Mouse (Mus musculus): ENCODE data around the gene Atp7a. TPM values are rescaled to one million over a fixed set of nuclear protein-coding genes. Genes with fewer than 3 reads are reported as not detected.

Gene Atp7a
- polyA plus RNA-seq, 1 experiment = 0.06 TPM

GRCm38 (mm10) chrX:106129877-106130276 lies 102.8 kb downstream of the Atp7a start:
- Histone ChIP-seq H3K27me3 (replicated peaks) (peaks cover 2% of the 10 kb centered on the region), H3K4me3 (replicated peaks) (no peak overlapping the region), H3K9me3 (no peaks in the 10 kb centered on the region), H3K4me1 (peaks cover 2% of the 10 kb centered on the region), H3K36me3 (replicated peaks; ENCODE audit: low read length) (peaks cover 19% of the 10 kb centered on the region)
- TF ChIP-seq GATA1 (IDR thresholded peaks at IDR 0.05; ENCODE audit: borderline replicate concordance, low read length) (no peak), FLI1 (IDR thresholded peaks at IDR 0.05; ENCODE audit: low read length) (no peak)

GRCm38 (mm10) chrX:106134916-106135315 lies 107.8 kb downstream of the Atp7a start:
- Histone ChIP-seq H3K36me3 (replicated peaks; ENCODE audit: low read length) (no peaks in the 10 kb centered on the region), H3K9me3 (no peaks in the 10 kb centered on the region), H3K4me3 (replicated peaks) (peak overlapping the region; percentile 51), H3K4me1 (peaks cover 34% of the 10 kb centered on the region), H3K27me3 (replicated peaks) (peaks cover 2% of the 10 kb centered on the region)
- TF ChIP-seq GATA1 (IDR thresholded peaks at IDR 0.05; ENCODE audit: borderline replicate concordance, low read length) (no peak), FLI1 (IDR thresholded peaks at IDR 0.05; ENCODE audit: low read length) (no peak)

- peaks cover 38% of the 10 kb centered on the region for H3K4me1 ChIP-seq
- peaks cover 2% of the 10 kb centered on the region for H3K27me3 ChIP-seq (replicated peaks)
- peak overlapping the region; percentile 87 for H3K4me3 ChIP-seq (replicated peaks)
- TF ChIP-seq GATA1 (IDR thresholded peaks at IDR 0.05; ENCODE audit: borderline replicate concordance, low read length) = no peak
- TF ChIP-seq FLI1 (IDR thresholded peaks at IDR 0.05; ENCODE audit: low read length) = no peak
- no peaks in the 10 kb centered on the region for H3K9me3 ChIP-seq
- H3K36me3 ChIP-seq (replicated peaks; ENCODE audit: low read length) = no peaks in the 10 kb centered on the region
Measured at GRCm38 (mm10) chrX:106135484-106135883, 108.4 kb downstream of the Atp7a start.

GRCm38 (mm10) chrX:106135916-106136575 lies 109.0 kb downstream of the Atp7a start:
- no peaks in the 10 kb centered on the region for H3K36me3 ChIP-seq (replicated peaks; ENCODE audit: low read length)
- H3K4me3 ChIP-seq (replicated peaks) = peak overlapping the region; percentile 87
- peaks cover 44% of the 10 kb centered on the region for H3K4me1 ChIP-seq
- no peaks in the 10 kb centered on the region for H3K9me3 ChIP-seq
- peaks cover 2% of the 10 kb centered on the region for H3K27me3 ChIP-seq (replicated peaks)
- TF ChIP-seq GATA1 (IDR thresholded peaks at IDR 0.05; ENCODE audit: borderline replicate concordance, low read length) (no peak), FLI1 (IDR thresholded peaks at IDR 0.05; ENCODE audit: low read length) (no peak)

- Histone ChIP-seq H3K4me3 (replicated peaks) (peak overlapping the region; percentile 56), H3K27me3 (replicated peaks) (no peaks in the 10 kb centered on the region), H3K4me1 (peaks cover 52% of the 10 kb centered on the region), H3K36me3 (replicated peaks; ENCODE audit: low read length) (no peaks in the 10 kb centered on the region), H3K9me3 (no peaks in the 10 kb centered on the region)
- TF ChIP-seq GATA1 (IDR thresholded peaks at IDR 0.05; ENCODE audit: borderline replicate concordance, low read length) = no peak
- TF ChIP-seq FLI1 (IDR thresholded peaks at IDR 0.05; ENCODE audit: low read length) = no peak
Measured at GRCm38 (mm10) chrX:106139309-106140070, 112.4 kb downstream of the Atp7a start.

- Histone ChIP-seq H3K9me3 (no peaks in the 10 kb centered on the region), H3K4me3 (replicated peaks) (peak within 1 kb of the TSS; percentile 40), H3K36me3 (replicated peaks; ENCODE audit: low read length) (no peaks in the 10 kb centered on the region), H3K27me3 (replicated peaks) (peaks cover 2% of the 10 kb centered on the region), H3K4me1 (peaks cover 31% of the 10 kb centered on the region)
- TF ChIP-seq GATA1 (IDR thresholded peaks at IDR 0.05; ENCODE audit: borderline replicate concordance, low read length) (no peak), FLI1 (IDR thresholded peaks at IDR 0.05; ENCODE audit: low read length) (no peak)
Measured at GRCm38 (mm10) chrX:106142936-106143335, 115.9 kb downstream of the Atp7a start, which contains the start of gene Tlr13. Gene Tlr13, plus strand, starts transcription at chrX:106143204.

- Histone ChIP-seq H3K4me3 (replicated peaks) (no peak overlapping the region), H3K27me3 (replicated peaks) (peaks cover 2% of the 10 kb centered on the region), H3K36me3 (replicated peaks; ENCODE audit: low read length) (no peaks in the 10 kb centered on the region), H3K9me3 (no peaks in the 10 kb centered on the region), H3K4me1 (peaks cover 36% of the 10 kb centered on the region)
- no peak for TF ChIP-seq FLI1 (IDR thresholded peaks at IDR 0.05; ENCODE audit: low read length)
- TF ChIP-seq GATA1 (IDR thresholded peaks at IDR 0.05; ENCODE audit: borderline replicate concordance, low read length) = no peak
Measured at GRCm38 (mm10) chrX:106148185-106148584, 121.1 kb downstream of the Atp7a start.

- H3K9me3 ChIP-seq = no peaks in the 10 kb centered on the region
- H3K4me3 ChIP-seq (replicated peaks) = no peak overlapping the region
- peaks cover 2% of the 10 kb centered on the region for H3K27me3 ChIP-seq (replicated peaks)
- H3K4me1 ChIP-seq = peaks cover 41% of the 10 kb centered on the region
- no peaks in the 10 kb centered on the region for H3K36me3 ChIP-seq (replicated peaks; ENCODE audit: low read length)
- TF ChIP-seq GATA1 (IDR thresholded peaks at IDR 0.05; ENCODE audit: borderline replicate concordance, low read length) = no peak
- no peak for TF ChIP-seq FLI1 (IDR thresholded peaks at IDR 0.05; ENCODE audit: low read length)
Measured at GRCm38 (mm10) chrX:106149460-106149859, 122.4 kb downstream of the Atp7a start.

GRCm38 (mm10) chrX:106154180-106154586 lies 127.1 kb downstream of the Atp7a start:
- H3K9me3 ChIP-seq = no peaks in the 10 kb centered on the region
- peaks cover 2% of the 10 kb centered on the region for H3K27me3 ChIP-seq (replicated peaks)
- H3K36me3 ChIP-seq (replicated peaks; ENCODE audit: low read length) = no peaks in the 10 kb centered on the region
- no peak overlapping the region for H3K4me3 ChIP-seq (replicated peaks)
- TF ChIP-seq FLI1 (IDR thresholded peaks at IDR 0.05; ENCODE audit: low read length) (no peak), GATA1 (IDR thresholded peaks at IDR 0.05; ENCODE audit: borderline replicate concordance, low read length) (no peak)
- peaks cover 47% of the 10 kb centered on the region for H3K4me1 ChIP-seq

- Histone ChIP-seq H3K9me3 (no peaks in the 10 kb centered on the region), H3K27me3 (replicated peaks) (peaks cover 4% of the 10 kb centered on the region), H3K36me3 (replicated peaks; ENCODE audit: low read length) (no peaks in the 10 kb centered on the region), H3K4me3 (replicated peaks) (no peak overlapping the region), H3K4me1 (peaks cover 36% of the 10 kb centered on the region)
- TF ChIP-seq GATA1 (IDR thresholded peaks at IDR 0.05; ENCODE audit: borderline replicate concordance, low read length) = no peak
- TF ChIP-seq FLI1 (IDR thresholded peaks at IDR 0.05; ENCODE audit: low read length) = no peak
Measured at GRCm38 (mm10) chrX:106155892-106156291, 128.8 kb downstream of the Atp7a start.
